Mouse (Mus musculus): ENCODE measurements around the gene Bdh1. TPM values are rescaled to one million over a fixed set of nuclear protein-coding genes. Genes with fewer than 3 reads are reported as not detected.

The Bdh1 gene
- polyA plus RNA-seq, 1 experiment from 2014 or later: 208 TPM

- DNase-seq: no peak
- TF ChIP-seq EP300 (IDR thresholded peaks at IDR 0.05; ENCODE audit: low read depth) (no peak), CTCF (IDR thresholded peaks at IDR 0.05; ENCODE audit: low read depth) (no peak)
Observed at GRCm38 (mm10) chr16:31499021-31499420, 76.9 kb downstream of the Bdh1 start.

GRCm38 (mm10) chr16:31499681-31500310 lies 77.7 kb downstream of the Bdh1 start:
- 75% methylated on average over 11 of the region's 11 CpGs for WGBS (ENCODE audit: insufficient replicate concordance)

More at GRCm38 (mm10) chr16:31499021-31499420, 76.9 kb downstream of the Bdh1 start:
- H3K4me3 ChIP-seq (ENCODE audit: low read depth, low read length): no peak overlapping the region
- H3K4me2 ChIP-seq (ENCODE audit: low read depth, low read length): no peak overlapping the region
- no peaks in the 10 kb centered on the region for H3K36me3 ChIP-seq (replicated peaks; ENCODE audit: insufficient read depth, low read length)
- no peak overlapping the region for H3K27ac ChIP-seq (ENCODE audit: low read depth)
- no peaks in the 10 kb centered on the region for H3K4me1 ChIP-seq (ENCODE audit: insufficient read depth)
- no peak for ATAC-seq
- H3K27me3 ChIP-seq (ENCODE audit: insufficient read depth, low read length): no peaks in the 10 kb centered on the region
- WGBS (ENCODE audit: insufficient replicate concordance): 79% methylated on average over 6 of the region's 6 CpGs
- no peak overlapping the region for H3K9ac ChIP-seq (replicated peaks)
- H3K9me3 ChIP-seq (ENCODE audit: low read length): no peaks in the 10 kb centered on the region

GRCm38 (mm10) chr16:31500532-31500931 lies 78.5 kb downstream of the Bdh1 start:
- no peaks in the 10 kb centered on the region for H3K9me3 ChIP-seq (ENCODE audit: low read length)
- no peak overlapping the region for H3K9ac ChIP-seq (replicated peaks)
- no peak overlapping the region for H3K4me3 ChIP-seq (ENCODE audit: low read depth, low read length)
- H3K27me3 ChIP-seq (ENCODE audit: insufficient read depth, low read length): no peaks in the 10 kb centered on the region
- H3K4me1 ChIP-seq (ENCODE audit: insufficient read depth): no peaks in the 10 kb centered on the region
- DNase-seq (no peak), ATAC-seq (no peak)
- 78% methylated on average over 3 of the region's 3 CpGs for WGBS (ENCODE audit: insufficient replicate concordance)
- no peak overlapping the region for H3K4me2 ChIP-seq (ENCODE audit: low read depth, low read length)
- no peaks in the 10 kb centered on the region for H3K36me3 ChIP-seq (replicated peaks; ENCODE audit: insufficient read depth, low read length)
- no peak for TF ChIP-seq EP300 (IDR thresholded peaks at IDR 0.05; ENCODE audit: low read depth)
- TF ChIP-seq CTCF (IDR thresholded peaks at IDR 0.05; ENCODE audit: low read depth): no peak
- H3K27ac ChIP-seq (ENCODE audit: low read depth): no peak overlapping the region

More at GRCm38 (mm10) chr16:31499681-31500310, 77.7 kb downstream of the Bdh1 start:
- no peaks in the 10 kb centered on the region for H3K9me3 ChIP-seq (ENCODE audit: low read length)
- ATAC-seq: no peak
- no peak overlapping the region for H3K4me3 ChIP-seq (ENCODE audit: low read depth, low read length)
- no peak overlapping the region for H3K4me2 ChIP-seq (ENCODE audit: low read depth, low read length)
- no peak for DNase-seq
- no peaks in the 10 kb centered on the region for H3K4me1 ChIP-seq (ENCODE audit: insufficient read depth)
- H3K36me3 ChIP-seq (replicated peaks; ENCODE audit: insufficient read depth, low read length): no peaks in the 10 kb centered on the region
- H3K27ac ChIP-seq (ENCODE audit: low read depth): no peak overlapping the region
- no peaks in the 10 kb centered on the region for H3K27me3 ChIP-seq (ENCODE audit: insufficient read depth, low read length)
- no peak overlapping the region for H3K9ac ChIP-seq (replicated peaks)
- TF ChIP-seq CTCF (IDR thresholded peaks at IDR 0.05; ENCODE audit: low read depth) (no peak), EP300 (IDR thresholded peaks at IDR 0.05; ENCODE audit: low read depth) (no peak)

- no peak overlapping the region for H3K27ac ChIP-seq (ENCODE audit: low read depth)
- no peaks in the 10 kb centered on the region for H3K4me1 ChIP-seq (ENCODE audit: insufficient read depth)
- no peaks in the 10 kb centered on the region for H3K36me3 ChIP-seq (replicated peaks; ENCODE audit: insufficient read depth, low read length)
- H3K4me2 ChIP-seq (ENCODE audit: low read depth, low read length): no peak overlapping the region
- H3K4me3 ChIP-seq (ENCODE audit: low read depth, low read length): no peak overlapping the region
- H3K9ac ChIP-seq (replicated peaks): no peak overlapping the region
- TF ChIP-seq EP300 (IDR thresholded peaks at IDR 0.05; ENCODE audit: low read depth): no peak
- no peak for TF ChIP-seq CTCF (IDR thresholded peaks at IDR 0.05; ENCODE audit: low read depth)
- ATAC-seq (no peak), DNase-seq (no peak)
- H3K9me3 ChIP-seq (ENCODE audit: low read length): no peaks in the 10 kb centered on the region
- no peaks in the 10 kb centered on the region for H3K27me3 ChIP-seq (ENCODE audit: insufficient read depth, low read length)
- WGBS (ENCODE audit: insufficient replicate concordance): 76% methylated on average over 14 of the region's 14 CpGs
Observed at GRCm38 (mm10) chr16:31500969-31501750, 79.1 kb downstream of the Bdh1 start.

GRCm38 (mm10) chr16:31501751-31502365 lies 79.8 kb downstream of the Bdh1 start:
- Histone ChIP-seq H3K4me2 (ENCODE audit: low read depth, low read length) (no peak overlapping the region), H3K4me3 (ENCODE audit: low read depth, low read length) (no peak overlapping the region), H3K9me3 (ENCODE audit: low read length) (no peaks in the 10 kb centered on the region), H3K36me3 (replicated peaks; ENCODE audit: insufficient read depth, low read length) (no peaks in the 10 kb centered on the region), H3K9ac (replicated peaks) (no peak overlapping the region), H3K4me1 (ENCODE audit: insufficient read depth) (no peaks in the 10 kb centered on the region), H3K27ac (ENCODE audit: low read depth) (no peak overlapping the region), H3K27me3 (ENCODE audit: insufficient read depth, low read length) (no peaks in the 10 kb centered on the region)
- TF ChIP-seq EP300 (IDR thresholded peaks at IDR 0.05; ENCODE audit: low read depth) (no peak), CTCF (IDR thresholded peaks at IDR 0.05; ENCODE audit: low read depth) (no peak)
- no peak for ATAC-seq
- 78% methylated on average over 14 of the region's 14 CpGs for WGBS (ENCODE audit: insufficient replicate concordance)
- DNase-seq: no peak
